Mouse (Mus musculus) kidney, embryonic 15.5 days (tissue): ENCODE results near the gene Gphb5. TPM values are rescaled to one million over a fixed set of nuclear protein-coding genes. Genes with fewer than 3 reads are reported as not detected.
A peak's percentile ranks its signal among the peaks of the same experiment; 100 is the strongest.
"Not testable (repeated sequence)": the region's sequence is repeated elsewhere in the genome, so short reads cannot be mapped to it uniquely, and the experiment has no call there.

Experiments used
- ATAC-seq: fragments of 200-750 bp; cut with Nextera tagmentation; replicated peaks from 2 replicates; pipeline ENCODE4 v1.8.0; 2017; ENCODE audit warnings: moderate TSS enrichment; ENCODE audit not compliant: low FRiP score
- H3K27ac ChIP-seq: fragments of 300-500 bp; sonication (generic); 2 replicates; pipeline ENCODE4 v1.5.1; 2015; ENCODE audit warnings: mild to moderate bottlenecking, inconsistent platforms
- H3K27me3 ChIP-seq: fragments of 300-500 bp; sonication (generic); 2 replicates; pipeline ENCODE4 v1.6.1; 2015; ENCODE audit warnings: inconsistent platforms
- H3K36me3 ChIP-seq: fragments of 300-500 bp; sonication (generic); 2 replicates; pipeline ENCODE4 v1.6.1; 2015; ENCODE audit warnings: inconsistent platforms
- H3K4me1 ChIP-seq: fragments of 300-500 bp; sonication (generic); 2 replicates; pipeline ENCODE4 v1.6.1; 2015; ENCODE audit warnings: inconsistent platforms
- H3K4me2 ChIP-seq: fragments of 300-500 bp; sonication (generic); 2 replicates; pipeline ENCODE4 v1.6.1; 2015; ENCODE audit warnings: moderate library complexity, mild to moderate bottlenecking, inconsistent platforms
- H3K4me3 ChIP-seq: fragments of 300-500 bp; sonication (generic); replicated peaks from 2 replicates; pipeline ENCODE4 v1.5.1; 2015; ENCODE audit warnings: mild to moderate bottlenecking, inconsistent platforms
- H3K9ac ChIP-seq: fragments of 300-500 bp; sonication (generic); 2 replicates; pipeline ENCODE4 v1.6.1; 2015; ENCODE audit warnings: mild to moderate bottlenecking, inconsistent platforms
- H3K9me3 ChIP-seq: fragments of 300-500 bp; sonication (generic); replicated peaks from 2 replicates; pipeline ENCODE4 v1.6.1; 2016; ENCODE audit warnings: inconsistent platforms
- WGBS: fragments of 180-500 bp; shearing (Covaris S2); methylation state at CpG from one replicate; pipeline ENCODE4 v1.1.7; 2015; ENCODE audit warnings: mixed read lengths; 5-methylcytosine and 5-hydroxymethylcytosine counted together
- polyA plus RNA-seq: library from polyadenylated mRNA; unstranded; fragments of >200 nt; fragmentation: Nextera tagmentation; extraction: Ambion mirVana; gene quantifications from 2 replicates; pipeline ENCODE4 v1.2.1, GENCODE M21; 2015

Gene Gphb5
- polyA plus RNA-seq, 1 experiment from 2014 or later = not detected

GRCm38 (mm10) chr12:75432400-75432799 is 15.8 kb upstream of the Gphb5 start:
- WGBS = 86% methylated on average over 6 of the region's 6 CpGs
- not testable (repeated sequence) for H3K36me3 ChIP-seq

GRCm38 (mm10) chr12:75429685-75430396 is 13.3 kb upstream of the Gphb5 start:
- WGBS = 92% methylated on average over 1 of the region's 1 CpGs
- H3K9me3 ChIP-seq = no peaks in the 10 kb centered on the region
- no peak overlapping the region for H3K9ac ChIP-seq
- H3K27ac ChIP-seq = no peak overlapping the region
- no peaks in the 10 kb centered on the region for H3K27me3 ChIP-seq
- no peaks in the 10 kb centered on the region for H3K36me3 ChIP-seq
- H3K4me2 ChIP-seq = no peak overlapping the region
- H3K4me1 ChIP-seq = 0 out of 2 replicates have a peak, but pooled peaks cover 7% of the 10 kb centered on the region
- ATAC-seq = no peak
- H3K4me3 ChIP-seq = no peak overlapping the region

More at GRCm38 (mm10) chr12:75432400-75432799, 15.8 kb upstream of the Gphb5 start:
- not testable (repeated sequence) for H3K4me2 ChIP-seq, H3K27ac ChIP-seq, H3K27me3 ChIP-seq, H3K4me3 ChIP-seq, H3K9me3 ChIP-seq, ATAC-seq, H3K4me1 ChIP-seq, H3K9ac ChIP-seq

- Histone ChIP-seq H3K4me1 (0 out of 2 replicates have a peak, but pooled peaks cover 7% of the 10 kb centered on the region), H3K9ac (no peak overlapping the region), H3K27me3 (no peaks in the 10 kb centered on the region), H3K4me3 (no peak overlapping the region), H3K4me2 (no peak overlapping the region), H3K36me3 (no peaks in the 10 kb centered on the region), H3K9me3 (no peaks in the 10 kb centered on the region), H3K27ac (no peak overlapping the region)
- ATAC-seq = no peak
- WGBS = 84% methylated on average over 6 of the region's 6 CpGs
Observed at GRCm38 (mm10) chr12:75428719-75429118, 12.1 kb upstream of the Gphb5 start.

- H3K27ac ChIP-seq = no peak overlapping the region
- no peaks in the 10 kb centered on the region for H3K36me3 ChIP-seq
- H3K9ac ChIP-seq = no peak overlapping the region
- H3K27me3 ChIP-seq = no peaks in the 10 kb centered on the region
- 0 out of 2 replicates have a peak, but pooled peaks cover 7% of the 10 kb centered on the region for H3K4me1 ChIP-seq
- no peak overlapping the region for H3K4me2 ChIP-seq
- 72% methylated on average over 7 of the region's 7 CpGs for WGBS
- no peak overlapping the region for H3K4me3 ChIP-seq
- H3K9me3 ChIP-seq = no peaks in the 10 kb centered on the region
- 0 out of 2 replicates have a peak, but pooled peaks have one; percentile 33 for ATAC-seq
Observed at GRCm38 (mm10) chr12:75425882-75426281, 9.3 kb upstream of the Gphb5 start.

DNA sequence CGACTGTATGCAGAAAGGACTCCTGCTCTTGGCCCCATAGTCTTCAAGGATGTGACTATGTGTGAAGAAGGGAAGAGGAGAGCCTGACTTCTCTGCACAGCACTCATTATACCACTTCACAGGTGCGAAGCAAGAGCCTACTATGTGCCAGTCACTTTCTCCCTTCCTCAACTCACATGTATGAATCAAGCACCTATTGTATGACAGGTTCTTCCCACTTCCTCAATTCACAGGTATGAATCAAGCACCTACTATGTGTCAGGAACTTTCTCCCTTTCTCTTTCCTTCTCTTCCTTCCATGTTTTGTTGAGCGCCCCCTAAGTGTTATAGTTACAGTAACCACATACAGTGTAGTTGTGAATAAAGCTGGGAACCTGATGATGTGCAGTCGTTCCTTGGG is 8.2 kb upstream of the Gphb5 start:
- no peak overlapping the region for H3K4me2 ChIP-seq
- H3K27ac ChIP-seq = no peak overlapping the region
- H3K4me1 ChIP-seq = 0 out of 2 replicates have a peak, but pooled peaks cover 7% of the 10 kb centered on the region
- no peak overlapping the region for H3K9ac ChIP-seq
- H3K27me3 ChIP-seq = no peaks in the 10 kb centered on the region
- 87% methylated on average over 4 of the region's 4 CpGs for WGBS
- no peak overlapping the region for H3K4me3 ChIP-seq
- no peaks in the 10 kb centered on the region for H3K36me3 ChIP-seq
- H3K9me3 ChIP-seq = no peaks in the 10 kb centered on the region
- ATAC-seq = no peak

- H3K27ac ChIP-seq = no peak overlapping the region
- H3K27me3 ChIP-seq = no peaks in the 10 kb centered on the region
- no peak overlapping the region for H3K4me2 ChIP-seq
- H3K9ac ChIP-seq = no peak overlapping the region
- ATAC-seq = no peak
- 0 out of 2 replicates have a peak, but pooled peaks cover 7% of the 10 kb centered on the region for H3K4me1 ChIP-seq
- WGBS = 71% methylated on average over 7 of the region's 7 CpGs
- H3K36me3 ChIP-seq = no peaks in the 10 kb centered on the region
- H3K4me3 ChIP-seq = no peak overlapping the region
- no peaks in the 10 kb centered on the region for H3K9me3 ChIP-seq
Observed at GRCm38 (mm10) chr12:75424359-75424758, 7.8 kb upstream of the Gphb5 start.

DNA sequence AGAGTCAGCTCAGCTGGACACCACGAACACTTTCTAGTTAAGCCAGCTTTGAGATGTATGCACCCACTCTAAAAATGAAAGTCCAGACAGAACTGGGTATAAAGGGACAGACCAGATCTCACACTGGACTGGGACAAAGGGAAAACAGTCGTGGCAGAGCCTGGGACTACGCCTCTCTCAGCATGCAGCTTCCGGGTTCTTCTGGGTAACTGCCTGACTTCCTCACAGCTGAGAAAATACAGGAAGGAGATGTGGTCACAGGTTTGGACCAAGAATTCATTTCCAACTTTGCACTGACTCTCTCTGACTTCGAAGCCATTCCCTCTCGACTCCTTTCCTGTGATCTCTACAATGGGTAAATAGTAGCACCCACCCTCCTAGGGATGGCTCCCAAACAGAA is 1.6 kb downstream of the Gphb5 start:
- Histone ChIP-seq H3K4me2 (no peak overlapping the region), H3K4me1 (no peaks in the 10 kb centered on the region), H3K27ac (no peak overlapping the region), H3K9me3 (no peaks in the 10 kb centered on the region), H3K4me3 (no peak overlapping the region), H3K36me3 (no peaks in the 10 kb centered on the region), H3K27me3 (no peaks in the 10 kb centered on the region), H3K9ac (no peak overlapping the region)
- 73% methylated on average over 6 of the region's 6 CpGs for WGBS
- no peak for ATAC-seq

GRCm38 (mm10) chr12:75412964-75413363 is 3.6 kb downstream of the Gphb5 start:
- no peaks in the 10 kb centered on the region for H3K9me3 ChIP-seq
- H3K9ac ChIP-seq = no peak overlapping the region
- no peak overlapping the region for H3K4me2 ChIP-seq
- no peaks in the 10 kb centered on the region for H3K27me3 ChIP-seq
- no peaks in the 10 kb centered on the region for H3K4me1 ChIP-seq
- H3K27ac ChIP-seq = no peak overlapping the region
- WGBS = 79% methylated on average over 9 of the region's 9 CpGs
- no peak for ATAC-seq
- no peaks in the 10 kb centered on the region for H3K36me3 ChIP-seq
- H3K4me3 ChIP-seq = no peak overlapping the region

DNA sequence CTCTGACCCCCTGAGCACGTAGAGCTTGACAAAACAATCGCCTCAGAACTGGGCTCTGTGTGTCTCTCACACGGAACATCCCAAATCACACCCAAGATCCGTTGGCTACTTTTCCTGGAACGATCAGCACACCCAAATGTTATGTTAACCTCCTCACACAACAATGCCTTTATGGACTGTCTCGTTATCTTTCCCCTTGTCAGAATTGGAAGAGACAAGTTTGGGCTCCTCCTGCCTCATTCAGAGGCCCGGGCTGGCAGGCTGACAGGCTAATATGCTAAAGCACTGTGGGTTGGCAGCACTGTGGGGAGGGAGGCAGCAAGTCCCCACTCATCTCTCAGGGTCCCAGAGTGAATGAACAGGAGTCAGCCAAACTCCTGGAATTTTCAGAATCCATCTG is 19.5 kb downstream of the Gphb5 start:
- Histone ChIP-seq H3K4me2 (no peak overlapping the region), H3K9me3 (no peaks in the 10 kb centered on the region), H3K36me3 (0 out of 2 replicates have a peak, but pooled peaks cover 11% of the 10 kb centered on the region), H3K27me3 (no peaks in the 10 kb centered on the region), H3K9ac (no peak overlapping the region), H3K4me1 (0 out of 2 replicates have a peak, but pooled peaks cover 3% of the 10 kb centered on the region), H3K27ac (no peak overlapping the region), H3K4me3 (no peak overlapping the region)
- no peak for ATAC-seq
- WGBS = 30% methylated on average over 7 of the region's 7 CpGs

- Histone ChIP-seq H3K36me3 (0 out of 2 replicates have a peak, but pooled peaks cover 6% of the 10 kb centered on the region), H3K27ac (no peak overlapping the region), H3K4me3 (no peak overlapping the region), H3K9me3 (no peaks in the 10 kb centered on the region), H3K4me2 (no peak overlapping the region), H3K4me1 (0 out of 2 replicates have a peak, but pooled peaks cover 3% of the 10 kb centered on the region), H3K9ac (no peak overlapping the region), H3K27me3 (no peaks in the 10 kb centered on the region)
- ATAC-seq = no peak
- WGBS = 49% methylated on average over 3 of the region's 3 CpGs
Observed at GRCm38 (mm10) chr12:75396616-75397015, 20.0 kb downstream of the Gphb5 start.

GRCm38 (mm10) chr12:75394011-75394773 is 22.4 kb downstream of the Gphb5 start:
- Histone ChIP-seq H3K27me3 (no peaks in the 10 kb centered on the region), H3K4me3 (no peak overlapping the region), H3K36me3 (0 out of 2 replicates have a peak, but pooled peaks cover 4% of the 10 kb centered on the region), H3K9me3 (no peaks in the 10 kb centered on the region), H3K4me1 (0 out of 2 replicates have a peak, but pooled peaks cover 3% of the 10 kb centered on the region), H3K27ac (no peak overlapping the region), H3K4me2 (no peak overlapping the region), H3K9ac (no peak overlapping the region)
- ATAC-seq = no peak
- 74% methylated on average over 20 of the region's 20 CpGs for WGBS

- WGBS = 75% methylated on average over 9 of the region's 9 CpGs
- Histone ChIP-seq H3K4me2 (no peak overlapping the region), H3K27me3 (no peaks in the 10 kb centered on the region), H3K4me1 (no peaks in the 10 kb centered on the region), H3K9ac (no peak overlapping the region), H3K27ac (no peak overlapping the region), H3K9me3 (no peaks in the 10 kb centered on the region), H3K4me3 (no peak overlapping the region), H3K36me3 (0 out of 2 replicates have a peak, but pooled peaks cover 4% of the 10 kb centered on the region)
- ATAC-seq = no peak
Observed at GRCm38 (mm10) chr12:75391526-75391925, 25.1 kb downstream of the Gphb5 start.
